Mouse (Mus musculus): ENCODE data around the gene Ntan1.
"Not testable (repeated sequence)": the region's sequence is repeated elsewhere in the genome, so short reads cannot be mapped to it uniquely, and the experiment has no call there.

Ntan1 gene

GRCm38 (mm10) chr16:13818560-13819393 lies at the start of gene Ntan1:
Gene Ntan1 (plus strand): TSS chr16:13818845.
- peak; percentile 94 to 96 for DNase-seq (ENCODE audit: low spot score in 2 of 2)

DNA sequence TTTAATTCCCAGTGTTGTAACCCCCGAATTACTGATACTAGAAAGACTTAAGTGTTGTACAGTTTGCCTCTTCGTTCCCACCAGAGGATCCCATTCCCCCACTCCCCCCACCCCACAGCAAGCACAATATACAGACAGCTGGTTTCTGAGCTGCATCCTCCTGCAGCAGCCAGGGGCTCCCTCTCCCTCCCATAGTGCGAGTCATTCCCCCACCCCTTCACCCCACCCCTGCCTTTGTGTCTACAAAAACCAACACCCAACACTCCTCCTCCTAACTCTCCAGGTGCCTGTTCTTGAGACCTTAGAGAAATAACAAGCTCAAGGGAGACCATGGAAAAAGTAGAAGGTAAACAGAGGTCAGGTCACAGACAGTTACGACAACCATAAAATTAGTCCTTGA lies 47.0 kb upstream of the Ntan1 start:
- not testable (repeated sequence) for DNase-seq (ENCODE audit: low spot score in 2 of 2)

DNA sequence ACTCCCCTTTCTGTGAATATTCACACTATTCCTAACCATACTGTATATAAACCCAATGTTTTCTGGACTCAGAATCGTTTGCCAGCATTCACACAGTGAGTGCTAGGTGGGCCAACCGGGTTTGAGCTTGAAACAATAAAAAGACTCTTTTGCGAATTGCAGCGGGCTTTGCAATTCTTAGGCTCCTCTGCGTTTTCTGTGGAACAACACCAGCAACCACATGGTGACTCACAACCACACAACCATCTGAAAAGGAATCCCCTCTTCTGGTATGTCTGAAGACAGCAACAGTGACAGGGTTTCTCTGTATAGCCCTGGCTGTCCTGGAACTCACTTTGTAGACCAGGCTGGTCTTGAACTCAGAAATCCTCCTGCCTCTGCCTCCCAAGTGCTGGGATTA lies 46.6 kb upstream of the Ntan1 start:
- not testable (repeated sequence) for DNase-seq (ENCODE audit: low spot score in 2 of 2)

GRCm38 (mm10) chr16:13774011-13774410 lies 44.6 kb upstream of the Ntan1 start:
- DNase-seq (ENCODE audit: low spot score in 2 of 2): not testable (repeated sequence)

GRCm38 (mm10) chr16:13774651-13775050 lies 44.0 kb upstream of the Ntan1 start:
- not testable (repeated sequence) for DNase-seq (ENCODE audit: low spot score in 2 of 2)

- peak; percentile 91 to 93 for DNase-seq (ENCODE audit: low spot score in 2 of 2)
Measured at GRCm38 (mm10) chr16:13780353-13781036, 38.1 kb upstream of the Ntan1 start, which contains the start of gene Rrn3. Gene Rrn3 (plus strand): TSS chr16:13780708.

GRCm38 (mm10) chr16:13781216-13781615 lies 37.4 kb upstream of the Ntan1 start:
- no peak for DNase-seq (ENCODE audit: low spot score in 2 of 2)

- no peak for DNase-seq (ENCODE audit: low spot score in 2 of 2)
Measured at GRCm38 (mm10) chr16:13785932-13786331, 32.7 kb upstream of the Ntan1 start.

GRCm38 (mm10) chr16:13793441-13793840 lies 25.2 kb upstream of the Ntan1 start:
- not testable (repeated sequence) for DNase-seq (ENCODE audit: low spot score in 2 of 2)

DNA sequence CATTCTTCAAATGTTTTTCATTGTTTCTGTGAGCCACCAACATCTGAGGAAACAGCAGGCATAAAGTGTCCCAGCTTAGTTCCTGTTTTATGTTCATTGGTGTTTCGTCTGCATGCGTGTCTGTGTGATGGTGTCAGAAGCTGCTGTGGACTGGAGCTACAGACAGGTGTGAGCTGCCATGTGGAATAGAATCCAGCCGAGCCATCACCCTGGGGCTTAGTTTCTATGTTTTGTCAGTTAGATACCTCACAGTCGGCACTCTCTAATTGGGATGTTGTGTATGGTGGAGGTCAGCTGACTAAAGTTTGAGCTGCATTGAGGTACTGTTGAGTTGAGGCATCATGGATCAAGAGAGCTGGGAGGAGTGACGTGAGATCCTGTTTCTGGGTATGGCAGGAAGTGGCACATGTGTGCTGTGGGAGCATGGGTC lies 21.9 kb upstream of the Ntan1 start:
- no peak for DNase-seq (ENCODE audit: low spot score in 2 of 2)

GRCm38 (mm10) chr16:13801231-13801630 lies 17.4 kb upstream of the Ntan1 start:
- DNase-seq (ENCODE audit: low spot score in 2 of 2): no peak

GRCm38 (mm10) chr16:13804666-13805065 lies 14.0 kb upstream of the Ntan1 start:
- DNase-seq (ENCODE audit: low spot score in 2 of 2): peak in 1 of 2 experiments; percentile 23

GRCm38 (mm10) chr16:13807616-13808015 lies 11.0 kb upstream of the Ntan1 start:
- no peak for DNase-seq (ENCODE audit: low spot score in 2 of 2)

GRCm38 (mm10) chr16:13808410-13808809 lies 10.2 kb upstream of the Ntan1 start:
- DNase-seq (ENCODE audit: low spot score in 2 of 2): no peak

DNA sequence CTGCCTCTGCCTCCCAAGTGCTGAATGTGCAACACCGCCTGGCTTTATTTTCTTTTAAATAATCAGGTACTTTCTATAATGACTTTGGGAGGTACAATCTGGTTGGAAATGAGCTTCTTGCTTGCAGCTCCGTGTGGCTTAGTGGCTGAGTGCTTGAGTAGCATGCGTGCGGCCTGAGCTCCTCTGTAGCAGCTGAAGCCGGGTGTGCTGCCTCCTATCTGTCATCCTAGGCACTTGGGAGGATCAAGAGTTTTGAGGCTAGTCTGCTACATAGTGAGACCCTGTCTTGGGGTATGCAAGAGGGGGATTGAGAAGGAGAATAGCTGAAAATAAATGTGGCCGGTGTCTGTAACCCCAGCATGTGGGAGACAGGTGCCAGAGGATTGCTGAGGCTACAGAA lies 6.5 kb upstream of the Ntan1 start:
- DNase-seq (ENCODE audit: low spot score in 2 of 2): no peak

GRCm38 (mm10) chr16:13813200-13813599 lies 5.4 kb upstream of the Ntan1 start:
- DNase-seq (ENCODE audit: low spot score in 2 of 2): no peak

GRCm38 (mm10) chr16:13819394-13819743 lies 724 bp downstream of the Ntan1 start:
- no peak for DNase-seq (ENCODE audit: low spot score in 2 of 2)

DNA sequence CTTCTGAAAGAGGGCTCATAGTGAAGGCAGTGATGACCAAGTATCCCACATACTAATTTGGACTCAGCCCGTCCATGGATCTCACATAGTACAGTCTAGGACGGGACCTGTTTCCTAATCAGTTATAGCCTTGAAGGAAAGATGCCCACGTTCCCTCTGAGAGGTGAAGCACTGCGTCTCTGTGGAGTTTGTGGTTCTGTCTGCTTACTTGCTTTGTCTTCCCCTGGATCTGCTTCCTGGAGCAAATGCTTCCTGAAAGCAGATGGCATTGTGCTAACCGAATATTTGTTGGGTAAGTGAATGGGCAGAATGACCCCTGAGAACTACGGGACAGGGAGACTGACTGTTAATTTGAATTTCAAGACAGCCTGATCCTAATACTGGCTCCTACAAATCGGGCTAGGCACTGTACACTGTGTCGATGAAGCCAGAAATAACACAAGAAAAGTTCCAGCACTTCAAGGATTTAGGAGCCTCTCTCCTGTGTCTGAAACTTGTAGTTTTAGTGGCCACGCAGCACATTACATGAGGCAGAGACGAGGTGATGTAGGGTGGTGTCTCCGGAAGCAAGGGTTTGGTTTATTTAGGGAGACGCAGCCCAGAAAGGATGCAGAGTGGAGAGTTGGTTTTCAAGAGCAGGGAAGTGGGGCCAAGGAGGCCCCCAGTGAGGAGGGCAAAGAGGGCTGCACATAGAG lies 1.3 kb downstream of the Ntan1 start:
- no peak for DNase-seq (ENCODE audit: low spot score in 2 of 2)

GRCm38 (mm10) chr16:13820771-13821170 lies 2.1 kb downstream of the Ntan1 start:
- DNase-seq (ENCODE audit: low spot score in 2 of 2): no peak

- DNase-seq (ENCODE audit: low spot score in 2 of 2): no peak
Measured at GRCm38 (mm10) chr16:13825781-13826490, 7.3 kb downstream of the Ntan1 start.

GRCm38 (mm10) chr16:13826511-13826910 lies 7.9 kb downstream of the Ntan1 start:
- no peak for DNase-seq (ENCODE audit: low spot score in 2 of 2)

- no peak for DNase-seq (ENCODE audit: low spot score in 2 of 2)
Measured at GRCm38 (mm10) chr16:13830444-13830843, 11.8 kb downstream of the Ntan1 start.

Measured in frontal cortex, postnatal 36 days (tissue).